Mouse (Mus musculus) MEL (cell line): ENCODE measurements around the gene Aldh3b3. TPM values are rescaled to one million over a fixed set of nuclear protein-coding genes. Genes with fewer than 3 reads are reported as not detected.
A peak's percentile ranks its signal among the peaks of the same experiment; 100 is the strongest.

Source experiments
- DNase-seq: peaks from one replicate; pipeline ENCODE4 v3.0.0; 2011; ENCODE audit warnings: low read depth, low spot score
- H3K27ac ChIP-seq: 2 replicates; pipeline ENCODE4 v1.5.1; 2012; ENCODE audit warnings: low read depth, mild to moderate bottlenecking, control low read depth, low read length, moderate library complexity; ENCODE audit not compliant: control insufficient read depth
- H3K27me3 ChIP-seq, 2 experiments: fragments of 150-350 bp in 1 of 2; sonication (generic) in 1 of 2; 2 replicates each; pipeline ENCODE4 v1.6.1; 2012; ENCODE audit warnings: low read length in 2 of 2, mild to moderate bottlenecking in 2 of 2, improper control_type of control experiment in 1 of 2, moderate library complexity in 1 of 2; ENCODE audit not compliant: insufficient read depth in 2 of 2, control insufficient read depth in 1 of 2
- H3K36me3 ChIP-seq, 2 experiments: 2 replicates each; pipeline ENCODE4 v1.6.1; 2012 to 2014; ENCODE audit warnings: low read length in 2 of 2, improper control_type of control experiment in 1 of 2, inconsistent platforms in 1 of 2, mild to moderate bottlenecking in 1 of 2; ENCODE audit not compliant: insufficient read depth in 2 of 2, control insufficient read depth in 1 of 2
- H3K4me1 ChIP-seq, 2 experiments: fragments of 150-350 bp in 1 of 2; sonication (generic) in 1 of 2; 2 replicates each; pipeline ENCODE4 v1.6.1; 2012; ENCODE audit warnings: low read length in 2 of 2, improper control_type of control experiment in 1 of 2, mild to moderate bottlenecking in 1 of 2; ENCODE audit not compliant: insufficient read depth in 2 of 2, control insufficient read depth in 1 of 2
- H3K4me3 ChIP-seq, 2 experiments: fragments of 150-350 bp in 1 of 2; sonication (generic) in 1 of 2; 2 replicates each; pipeline ENCODE4 v1.5.1; 2012; ENCODE audit warnings: low read depth in 2 of 2, low read length in 2 of 2, mild to moderate bottlenecking in 2 of 2, moderate library complexity in 2 of 2, control low read depth in 1 of 2, improper control_type of control experiment in 1 of 2; ENCODE audit not compliant: control insufficient read depth in 1 of 2, insufficient read depth in 1 of 2
- H3K79me2 ChIP-seq: 2 replicates; pipeline ENCODE4 v1.6.1; 2012; ENCODE audit warnings: mild to moderate bottlenecking, low read length, moderate library complexity; ENCODE audit not compliant: control insufficient read depth, poor library complexity, insufficient read depth
- H3K9ac ChIP-seq: 2 replicates; pipeline ENCODE4 v1.6.1; 2012; ENCODE audit warnings: low read depth, mild to moderate bottlenecking, control low read depth, low read length, moderate library complexity; ENCODE audit not compliant: control insufficient read depth, poor library complexity, severe bottlenecking
- H3K9me3 ChIP-seq: fragments of 150-350 bp; sonication (generic); replicated peaks from 2 replicates; pipeline ENCODE4 v1.6.1; 2012; ENCODE audit warnings: mild to moderate bottlenecking, low read length, improper control_type of control experiment, moderate library complexity; ENCODE audit not compliant: insufficient read depth
- BHLHE40 ChIP-seq: IDR thresholded peaks from 2 replicates; pipeline ENCODE4 v1.6.1; 2012; ENCODE audit warnings: low read depth, mild to moderate bottlenecking, inconsistent platforms, low read length, improper control_type of control experiment, borderline replicate concordance
- CHD2 ChIP-seq: IDR thresholded peaks from 2 replicates; pipeline ENCODE4 v1.6.1; 2011; ENCODE audit warnings: low read length, improper control_type of control experiment
- ETS1 ChIP-seq: IDR thresholded peaks from 2 replicates; pipeline ENCODE4 v1.6.1; 2012; ENCODE audit warnings: low read depth, mild to moderate bottlenecking, inconsistent platforms, low read length, improper control_type of control experiment, moderate library complexity
- GABPA ChIP-seq: IDR thresholded peaks from 2 replicates; pipeline ENCODE4 v1.6.1; 2012; ENCODE audit warnings: low read depth, mild to moderate bottlenecking, inconsistent platforms, low read length, improper control_type of control experiment, moderate library complexity
- HCFC1 ChIP-seq: IDR thresholded peaks from 2 replicates; pipeline ENCODE4 v1.6.1; 2012; ENCODE audit warnings: low read depth, mild to moderate bottlenecking, inconsistent platforms, low read length, improper control_type of control experiment, moderate library complexity
- MAFK ChIP-seq: IDR thresholded peaks from 2 replicates; pipeline ENCODE4 v1.6.1; 2011; ENCODE audit warnings: low read depth, mild to moderate bottlenecking, low read length, improper control_type of control experiment, borderline replicate concordance
- MAX ChIP-seq: IDR thresholded peaks from 2 replicates; pipeline ENCODE4 v1.6.1; 2011; ENCODE audit warnings: low read length, improper control_type of control experiment
- MXI1 ChIP-seq: IDR thresholded peaks from 2 replicates; pipeline ENCODE4 v1.6.1; 2011; ENCODE audit warnings: mild to moderate bottlenecking, low read depth, low read length, improper control_type of control experiment
- MYC ChIP-seq: IDR thresholded peaks from 2 replicates; pipeline ENCODE4 v1.6.1; 2011; ENCODE audit warnings: low read depth, mild to moderate bottlenecking, low read length, improper control_type of control experiment, moderate library complexity
- NRF1 ChIP-seq: IDR thresholded peaks from 2 replicates; pipeline ENCODE4 v1.6.1; 2014; ENCODE audit warnings: low read depth, mild to moderate bottlenecking, inconsistent platforms, low read length, improper control_type of control experiment, moderate library complexity; ENCODE audit not compliant: poor library complexity, insufficient read depth, severe bottlenecking
- POLR2A ChIP-seq, 2 experiments: IDR thresholded peaks; 2 replicates each; pipeline ENCODE4 v1.6.1; 2011 to 2012; ENCODE audit warnings: low read length in 2 of 2, mild to moderate bottlenecking in 2 of 2, control low read depth in 1 of 2, improper control_type of control experiment in 1 of 2, low read depth in 1 of 2, moderate library complexity in 1 of 2; ENCODE audit not compliant: control insufficient read depth in 1 of 2, insufficient read depth in 1 of 2, poor library complexity in 1 of 2
- POLR2AphosphoS5 ChIP-seq: IDR thresholded peaks from 2 replicates; pipeline ENCODE4 v1.6.1; 2012; ENCODE audit warnings: low read depth, borderline replicate concordance, mild to moderate bottlenecking, inconsistent platforms, low read length, moderate library complexity, mixed read lengths
- SIN3A ChIP-seq: IDR thresholded peaks from 2 replicates; pipeline ENCODE4 v1.6.1; 2012; ENCODE audit warnings: low read length, improper control_type of control experiment, inconsistent platforms
- SMC3 ChIP-seq: IDR thresholded peaks from 2 replicates; pipeline ENCODE4 v1.6.1; 2011; ENCODE audit warnings: low read depth, low read length, improper control_type of control experiment
- TBP ChIP-seq: IDR thresholded peaks from 2 replicates; pipeline ENCODE4 v1.8.0; 2011; ENCODE audit warnings: low read depth, low read length, improper control_type of control experiment
- TCF12 ChIP-seq: IDR thresholded peaks from 2 replicates; pipeline ENCODE4 v1.6.1; 2014; ENCODE audit warnings: low read depth, mild to moderate bottlenecking, inconsistent platforms, low read length, improper control_type of control experiment, moderate library complexity
- UBTF ChIP-seq: IDR thresholded peaks from 2 replicates; pipeline ENCODE4 v1.6.1; 2012; ENCODE audit warnings: low read depth, mild to moderate bottlenecking, inconsistent platforms, low read length, improper control_type of control experiment, moderate library complexity, borderline replicate concordance; ENCODE audit not compliant: insufficient read depth
- USF1 ChIP-seq: IDR thresholded peaks from 2 replicates; pipeline ENCODE4 v1.6.1; 2014; ENCODE audit warnings: low read depth, mild to moderate bottlenecking, inconsistent platforms, low read length, improper control_type of control experiment, moderate library complexity
- USF2 ChIP-seq, 2 experiments: IDR thresholded peaks; 2 replicates each; pipeline ENCODE4 v1.6.1; 2011 to 2012; ENCODE audit warnings: improper control_type of control experiment in 2 of 2, low read length in 2 of 2, borderline replicate concordance in 1 of 2, inconsistent platforms in 1 of 2, low read depth in 1 of 2, mild to moderate bottlenecking in 1 of 2; ENCODE audit not compliant: insufficient read depth in 1 of 2
- ZKSCAN1 ChIP-seq: IDR thresholded peaks from 2 replicates; pipeline ENCODE4 v1.6.1; 2012; ENCODE audit warnings: low read depth, mild to moderate bottlenecking, inconsistent platforms, low read length, improper control_type of control experiment, moderate library complexity
- ZNF384 ChIP-seq: IDR thresholded peaks from 2 replicates; pipeline ENCODE4 v1.6.1; 2012; ENCODE audit warnings: low read depth, mild to moderate bottlenecking, inconsistent platforms, low read length, improper control_type of control experiment
- polyA plus RNA-seq, 2 experiments: library from polyadenylated mRNA; stranded (reverse) in 1 of 2; unstranded in 1 of 2; fragments of >175 nt in 1 of 2; fragments of >200 nt in 1 of 2; gene quantifications; 2 replicates each; pipeline versions ENCODE4 v1.2.1 to v1.2.4; 2012; ENCODE audit warnings: low replicate concordance in 2 of 2, low read depth in 1 of 2; ENCODE audit not compliant: insufficient read length in 2 of 2, insufficient read depth in 1 of 2, missing spikeins in 1 of 2
- total RNA-seq: library from RNA; depleted of rRNA; stranded (reverse); fragments of 300-350 nt; gene quantifications from 2 replicates; pipeline ENCODE4 v1.2.3, GENCODE M21; 2012

Aldh3b3 gene
- total and polyA plus RNA-seq, 3 experiments, result not detected

- Histone ChIP-seq H3K9me3 (no peaks in the 10 kb centered on the region), H3K27ac (no peak overlapping the region), H3K27me3 (no peaks in the 10 kb centered on the region), H3K9ac (no peak overlapping the region), H3K4me3 (no peak overlapping the region), H3K36me3 (no peaks in the 10 kb centered on the region), H3K4me1 (peaks cover 0 to 16% of the 10 kb centered on the region in 2 experiments; a peak in 2 of 4 replicates), H3K79me2 (no peaks in the 10 kb centered on the region)
- DNase-seq, result peak; percentile 26
- TF ChIP-seq ZKSCAN1 (no peak), ETS1 (no peak), USF2 (IDR thresholded peaks at IDR 0.05; ENCODE audit: borderline replicate concordance in 1 of 2, insufficient read depth in 1 of 2, low read depth in 1 of 2, low read length in 2 of 2) (no peak), USF1 (no peak), SMC3 (no peak), MYC (no peak), CHD2 (no peak), POLR2AphosphoS5 (no peak), BHLHE40 (no peak), SIN3A (no peak), TCF12 (no peak), GABPA (no peak), TBP (no peak), HCFC1 (no peak), UBTF (no peak), MXI1 (no peak), MAFK (no peak), MAX (no peak), NRF1 (no peak), ZNF384 (no peak)
These were observed 35.6 kb upstream of the Aldh3b3 start for GRCm38 (mm10) chr19:3922661-3923371.

GRCm38 (mm10) chr19:3923586-3923985 is 34.9 kb upstream of the Aldh3b3 start:
- Histone ChIP-seq H3K27ac (no peak overlapping the region), H3K27me3 (no peaks in the 10 kb centered on the region), H3K36me3 (no peaks in the 10 kb centered on the region), H3K4me3 (no peak overlapping the region), H3K79me2 (no peaks in the 10 kb centered on the region), H3K4me1 (peaks cover 0 to 16% of the 10 kb centered on the region in 2 experiments; a peak in 2 of 4 replicates), H3K9me3 (no peaks in the 10 kb centered on the region), H3K9ac (no peak overlapping the region)
- TF ChIP-seq MAX (no peak), POLR2A (IDR thresholded peaks at IDR 0.05; ENCODE audit: control insufficient read depth in 1 of 2, insufficient read depth in 1 of 2, low read depth in 1 of 2, low read length in 2 of 2, poor library complexity in 1 of 2) (no peak)
- DNase-seq, result no peak
